Mouse (Mus musculus): ENCODE data around the gene Hsd3b6. TPM values are rescaled to one million over a fixed set of nuclear protein-coding genes. Genes with fewer than 3 reads are reported as not detected.
"Not testable (repeated sequence)": the region's sequence is repeated elsewhere in the genome, so short reads cannot be mapped to it uniquely, and the experiment has no call there.

Gene Hsd3b6
- polyA plus RNA-seq (2015; fragmentation: Nextera tagmentation; extraction: Ambion mirVana), result 0.76 and 1.2 TPM in 2 replicates

DNA sequence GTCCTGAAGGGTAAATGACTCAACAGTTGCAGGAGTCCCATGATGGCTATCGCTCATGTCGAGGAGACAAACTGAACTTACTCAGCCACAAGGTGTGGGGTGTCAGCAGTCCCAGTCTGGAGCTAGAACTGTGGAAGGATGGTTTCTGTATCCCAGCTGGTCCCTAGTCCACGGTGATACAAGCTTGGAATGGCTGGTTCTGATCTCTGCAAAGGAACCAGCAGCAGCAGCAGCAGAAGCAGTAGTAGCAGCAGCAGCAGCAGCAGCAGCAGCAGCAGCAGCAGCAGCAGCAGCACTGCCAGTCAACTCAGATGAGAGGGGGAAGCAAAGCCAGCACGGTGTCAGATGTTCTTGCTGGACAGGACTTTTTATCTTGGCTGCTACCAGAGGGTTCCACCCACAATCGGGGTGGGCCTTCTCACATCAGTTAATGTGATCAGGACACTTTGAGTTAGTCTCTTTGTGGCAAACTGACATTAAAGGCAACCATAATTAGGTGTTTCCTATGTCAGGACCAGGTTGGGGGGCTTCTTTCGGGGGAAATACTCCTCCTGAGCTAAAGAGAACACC lies at the start of gene Hsd3b6:
Gene Hsd3b6, minus strand, starts transcription at position 343 of the 570 bp plus-strand sequence.
- no peaks in the 10 kb centered on the region for H3K27me3 ChIP-seq
- no peak within 1 kb of the TSS for H3K27ac ChIP-seq (replicated peaks)
- WGBS, result 82% methylated on average over 6 of the region's 6 CpGs
- no peaks in the 10 kb centered on the region for H3K4me1 ChIP-seq (replicated peaks)
- no peak within 1 kb of the TSS for H3K4me3 ChIP-seq
- no peak within 1 kb of the TSS for H3K9ac ChIP-seq
- ATAC-seq (ENCODE audit: low FRiP score, low read depth), result no peak
- H3K9me3 ChIP-seq, result no peaks in the 10 kb centered on the region
- H3K36me3 ChIP-seq, result no peaks in the 10 kb centered on the region
- no peak within 1 kb of the TSS for H3K4me2 ChIP-seq

DNA sequence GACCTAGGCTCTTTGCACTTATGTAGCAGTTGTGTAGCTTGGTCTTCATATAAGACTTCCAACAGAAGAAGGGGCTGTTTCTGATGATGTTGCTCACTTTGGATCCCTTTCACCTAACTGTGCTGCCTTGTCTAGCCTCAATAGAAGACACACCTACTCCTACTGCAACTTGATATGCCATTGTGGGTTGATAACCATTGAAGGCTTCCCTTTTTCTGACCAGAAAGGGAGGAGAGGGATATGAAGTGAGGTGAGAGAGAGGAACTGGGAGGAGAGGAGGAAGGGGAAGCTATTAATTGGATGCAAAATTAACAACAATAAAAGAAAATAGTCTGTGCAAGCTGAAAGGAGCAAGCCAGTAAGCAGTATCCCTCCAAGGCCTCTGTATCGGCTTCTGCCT lies 48.6 kb upstream of the Hsd3b6 start:
- Histone ChIP-seq H3K4me3 (no peak overlapping the region), H3K9me3 (no peaks in the 10 kb centered on the region), H3K9ac (no peak overlapping the region), H3K4me1 (replicated peaks) (no peaks in the 10 kb centered on the region), H3K36me3 (no peaks in the 10 kb centered on the region), H3K4me2 (no peak overlapping the region), H3K27ac (replicated peaks) (no peak overlapping the region), H3K27me3 (no peaks in the 10 kb centered on the region)
- ATAC-seq (ENCODE audit: low FRiP score, low read depth), result no peak
- WGBS, result 96% methylated on average over 1 of the region's 1 CpGs

DNA sequence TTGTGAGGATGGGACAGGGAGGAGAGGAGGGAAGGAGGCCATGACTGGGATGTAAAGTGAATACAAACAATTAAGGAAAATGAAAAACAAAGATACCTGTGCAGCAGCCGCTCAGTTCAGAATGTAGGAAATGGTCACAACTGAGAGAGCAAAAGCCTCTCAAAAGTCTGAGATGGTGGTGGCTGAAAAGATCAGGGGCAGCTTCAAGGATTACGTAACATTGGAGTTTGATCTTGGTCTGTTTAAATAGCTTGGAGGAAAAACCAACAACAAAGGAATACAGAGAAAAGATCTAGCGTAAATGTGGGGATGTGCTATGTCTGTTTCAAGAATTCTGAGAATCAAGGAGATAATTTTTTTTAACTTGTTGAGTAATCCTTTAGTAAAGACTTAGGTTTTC lies 45.3 kb upstream of the Hsd3b6 start, which contains the start of gene Hsd3b1:
Gene Hsd3b1, minus strand, starts transcription at position 219 of the 400 bp plus-strand sequence.
- Histone ChIP-seq H3K27ac (replicated peaks) (no peak within 1 kb of the TSS), H3K27me3 (no peaks in the 10 kb centered on the region), H3K4me1 (replicated peaks) (no peaks in the 10 kb centered on the region), H3K9ac (no peak within 1 kb of the TSS), H3K9me3 (no peaks in the 10 kb centered on the region), H3K4me2 (no peak within 1 kb of the TSS), H3K4me3 (no peak within 1 kb of the TSS), H3K36me3 (no peaks in the 10 kb centered on the region)
- WGBS, result 92% methylated on average over 3 of the region's 3 CpGs
- ATAC-seq (ENCODE audit: low FRiP score, low read depth), result no peak

DNA sequence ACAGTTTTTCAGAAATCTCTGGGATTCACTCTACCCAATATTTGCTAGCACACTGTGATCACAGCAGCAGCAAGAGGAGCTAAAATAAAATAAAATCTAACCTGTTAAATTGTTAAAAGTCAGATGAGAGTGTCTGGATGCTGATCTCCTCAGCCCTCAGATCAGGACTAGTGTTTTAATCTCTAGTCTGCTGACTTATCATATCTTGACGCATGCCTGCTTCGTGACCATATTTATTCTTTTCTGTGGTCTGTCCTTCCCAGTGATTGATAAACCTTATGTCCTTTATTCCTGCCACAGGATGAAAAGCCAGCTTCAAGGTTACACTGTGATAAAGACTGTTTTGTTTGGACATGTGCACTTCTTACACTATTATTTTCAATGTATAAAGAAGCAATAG lies 43.8 kb upstream of the Hsd3b6 start:
- Histone ChIP-seq H3K4me3 (no peak overlapping the region), H3K36me3 (no peaks in the 10 kb centered on the region), H3K9ac (no peak overlapping the region), H3K9me3 (no peaks in the 10 kb centered on the region), H3K4me1 (replicated peaks) (no peaks in the 10 kb centered on the region), H3K27me3 (no peaks in the 10 kb centered on the region), H3K27ac (replicated peaks) (no peak overlapping the region), H3K4me2 (no peak overlapping the region)
- no peak for ATAC-seq (ENCODE audit: low FRiP score, low read depth)
- WGBS, result 91% methylated on average over 2 of the region's 2 CpGs

DNA sequence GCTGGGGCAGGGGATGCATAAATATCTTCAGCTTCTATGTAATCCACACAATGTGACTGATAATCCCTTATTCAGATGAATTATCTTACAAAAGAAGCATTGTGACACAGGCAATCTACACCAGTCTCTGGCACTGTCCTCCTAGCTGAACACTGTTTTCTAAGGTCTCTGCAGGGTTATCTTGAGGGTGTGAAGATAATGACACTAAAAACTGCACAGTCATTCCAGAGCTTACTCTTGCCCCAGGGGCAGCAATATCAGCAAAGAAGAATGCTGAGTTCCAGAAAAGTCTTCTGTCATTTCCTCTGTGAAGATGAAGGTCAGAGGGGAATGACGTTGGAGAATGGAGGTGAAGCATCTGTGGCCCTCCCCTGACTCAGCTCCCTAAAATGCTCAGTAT lies 42.6 kb upstream of the Hsd3b6 start:
- Histone ChIP-seq H3K4me1 (replicated peaks) (no peaks in the 10 kb centered on the region), H3K9me3 (no peaks in the 10 kb centered on the region), H3K36me3 (no peaks in the 10 kb centered on the region), H3K4me2 (no peak overlapping the region), H3K4me3 (no peak overlapping the region), H3K27me3 (no peaks in the 10 kb centered on the region), H3K9ac (no peak overlapping the region), H3K27ac (replicated peaks) (no peak overlapping the region)
- no peak for ATAC-seq (ENCODE audit: low FRiP score, low read depth)
- WGBS, result 74% methylated on average over 1 of the region's 1 CpGs

DNA sequence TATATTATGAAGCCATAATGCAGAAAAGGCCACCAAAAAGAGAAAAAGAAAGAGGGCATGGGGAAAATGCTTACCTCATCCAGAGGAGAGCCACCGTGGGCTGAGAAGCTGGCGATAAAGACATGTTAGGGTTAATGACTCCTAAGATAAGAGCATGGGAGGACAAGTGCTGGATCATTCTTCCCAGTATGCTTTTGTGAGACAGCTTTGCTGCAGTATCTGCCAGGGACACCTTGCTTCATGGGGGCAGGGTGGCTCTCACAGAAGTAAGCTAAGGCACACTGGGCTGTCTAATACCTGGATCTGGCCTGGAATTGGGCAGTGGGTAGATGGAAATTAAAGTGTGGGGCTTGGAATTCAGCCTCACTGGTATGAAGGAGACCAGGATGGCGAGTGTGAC lies 40.9 kb upstream of the Hsd3b6 start:
- Histone ChIP-seq H3K36me3 (no peaks in the 10 kb centered on the region), H3K9me3 (no peaks in the 10 kb centered on the region), H3K27ac (replicated peaks) (no peak overlapping the region), H3K4me3 (no peak overlapping the region), H3K4me1 (replicated peaks) (no peaks in the 10 kb centered on the region), H3K27me3 (no peaks in the 10 kb centered on the region), H3K9ac (no peak overlapping the region), H3K4me2 (no peak overlapping the region)
- 90% methylated on average over 3 of the region's 3 CpGs for WGBS
- ATAC-seq (ENCODE audit: low FRiP score, low read depth), result no peak

DNA sequence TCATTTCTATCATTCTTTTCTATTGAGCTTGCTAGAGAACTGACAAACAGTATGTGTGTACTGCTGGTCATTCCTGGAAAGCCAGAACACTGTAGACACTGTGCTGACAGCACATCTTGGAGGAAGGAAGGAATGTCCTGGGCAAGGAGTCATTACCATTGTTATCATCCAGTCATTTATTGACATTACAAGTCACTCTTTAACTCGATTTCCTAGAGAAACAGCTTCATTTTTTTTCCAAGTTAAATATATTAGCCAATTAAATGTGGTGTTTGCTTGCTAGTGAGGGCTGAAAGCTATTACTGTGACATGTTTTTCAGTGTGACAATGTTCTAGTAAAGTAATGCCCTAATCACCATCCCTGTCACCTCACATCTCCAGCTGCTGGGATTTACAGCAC lies 39.4 kb upstream of the Hsd3b6 start:
- H3K4me2 ChIP-seq, result no peak overlapping the region
- H3K27me3 ChIP-seq, result no peaks in the 10 kb centered on the region
- WGBS, result 45% methylated on average over 1 of the region's 1 CpGs
- H3K4me1 ChIP-seq (replicated peaks), result no peaks in the 10 kb centered on the region
- H3K4me3 ChIP-seq, result no peak overlapping the region
- H3K9ac ChIP-seq, result no peak overlapping the region
- no peaks in the 10 kb centered on the region for H3K9me3 ChIP-seq
- no peak for ATAC-seq (ENCODE audit: low FRiP score, low read depth)
- H3K36me3 ChIP-seq, result no peaks in the 10 kb centered on the region
- H3K27ac ChIP-seq (replicated peaks), result no peak overlapping the region

DNA sequence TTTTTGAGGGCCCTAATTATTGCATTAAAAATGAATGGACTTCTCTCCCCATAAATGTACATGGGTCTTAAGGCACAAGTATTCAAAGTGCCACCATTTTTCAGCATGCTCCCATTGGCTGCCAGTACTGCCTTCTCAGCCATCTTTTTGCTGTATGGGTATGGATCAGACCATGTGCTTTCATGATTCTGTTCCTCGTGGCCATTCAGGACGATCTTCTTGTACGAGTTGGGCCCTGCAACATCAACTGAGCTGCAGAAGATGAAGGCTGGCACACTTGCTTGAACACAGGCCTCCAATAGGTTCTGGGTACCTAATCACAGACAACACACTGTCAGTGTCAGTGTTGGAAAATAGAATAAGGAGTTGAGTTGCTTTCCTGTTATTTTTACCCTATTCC lies 38.8 kb upstream of the Hsd3b6 start:
- H3K4me3 ChIP-seq, result no peak overlapping the region
- no peaks in the 10 kb centered on the region for H3K27me3 ChIP-seq
- H3K4me1 ChIP-seq (replicated peaks), result no peaks in the 10 kb centered on the region
- no peak overlapping the region for H3K27ac ChIP-seq (replicated peaks)
- no peak overlapping the region for H3K4me2 ChIP-seq
- H3K36me3 ChIP-seq, result no peaks in the 10 kb centered on the region
- 92% methylated on average over 3 of the region's 3 CpGs for WGBS
- ATAC-seq (ENCODE audit: low FRiP score, low read depth), result no peak
- no peaks in the 10 kb centered on the region for H3K9me3 ChIP-seq
- no peak overlapping the region for H3K9ac ChIP-seq

DNA sequence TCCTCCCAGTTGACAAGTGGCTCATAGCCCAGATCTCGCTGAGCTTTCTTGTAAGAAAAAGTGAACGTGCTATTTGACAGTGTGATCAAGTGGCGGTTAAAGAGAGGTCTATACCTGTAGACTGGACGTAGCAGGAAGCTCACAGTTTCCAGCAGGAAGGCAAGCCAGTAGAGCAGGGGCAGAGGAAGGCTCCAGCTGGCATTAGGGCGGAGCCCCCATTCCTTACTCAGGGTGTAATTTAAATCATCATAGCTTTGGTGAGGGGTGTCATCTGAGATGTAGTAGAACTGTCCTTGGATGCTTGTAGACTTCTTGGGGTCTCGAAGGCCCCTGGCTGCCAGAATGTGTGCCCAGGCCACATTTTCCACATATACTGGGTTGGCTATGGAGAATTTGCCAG lies 38.4 kb upstream of the Hsd3b6 start:
- WGBS, result 91% methylated on average over 6 of the region's 6 CpGs
- Histone ChIP-seq H3K9ac (no peak overlapping the region), H3K27ac (replicated peaks) (no peak overlapping the region), H3K4me3 (no peak overlapping the region), H3K36me3 (no peaks in the 10 kb centered on the region), H3K27me3 (no peaks in the 10 kb centered on the region), H3K4me1 (replicated peaks) (no peaks in the 10 kb centered on the region), H3K4me2 (no peak overlapping the region), H3K9me3 (no peaks in the 10 kb centered on the region)
- ATAC-seq (ENCODE audit: low FRiP score, low read depth), result no peak

DNA sequence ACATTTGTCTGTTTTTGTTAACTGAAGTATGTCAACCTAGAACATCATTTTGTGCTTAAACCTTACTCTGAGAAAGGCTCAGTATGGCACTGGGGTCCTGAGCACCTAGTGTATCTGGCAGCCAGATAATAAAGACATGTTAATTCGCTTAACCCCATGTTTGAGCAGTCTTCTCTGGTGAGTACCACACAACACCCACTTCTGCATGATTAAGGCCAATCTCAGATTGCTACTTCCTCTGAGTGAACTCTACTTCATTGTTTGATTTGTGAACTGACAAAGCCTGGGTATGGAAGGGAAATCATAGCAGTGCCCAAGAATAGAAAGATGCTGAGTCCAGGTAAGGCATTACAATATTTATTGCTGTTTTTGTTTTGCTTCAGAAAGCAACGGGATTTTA lies 37.6 kb upstream of the Hsd3b6 start:
- Histone ChIP-seq H3K4me3 (no peak overlapping the region), H3K27ac (replicated peaks) (no peak overlapping the region), H3K4me1 (replicated peaks) (no peaks in the 10 kb centered on the region), H3K36me3 (no peaks in the 10 kb centered on the region), H3K27me3 (no peaks in the 10 kb centered on the region), H3K4me2 (no peak overlapping the region), H3K9ac (no peak overlapping the region), H3K9me3 (no peaks in the 10 kb centered on the region)
- WGBS, result 84% methylated on average over 2 of the region's 2 CpGs
- ATAC-seq (ENCODE audit: low FRiP score, low read depth), result no peak

DNA sequence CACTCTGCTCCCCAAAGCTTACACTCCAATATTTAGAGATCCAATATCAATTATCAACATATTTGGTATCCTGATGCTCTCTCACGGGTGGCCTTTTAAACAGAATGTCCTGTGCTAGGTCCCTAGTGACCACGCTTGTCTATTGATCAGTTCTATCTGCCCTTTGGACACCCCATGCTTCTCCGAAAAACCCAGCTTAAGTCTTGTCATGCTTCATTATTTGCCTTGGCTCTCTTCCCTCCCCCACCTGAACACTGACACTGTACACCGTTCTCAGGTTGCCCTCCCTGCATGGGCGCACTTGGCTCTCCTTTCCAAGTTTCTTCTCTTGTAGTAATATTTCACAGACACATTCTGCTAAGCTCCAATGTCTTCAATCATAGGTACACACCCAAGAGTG lies 36.0 kb upstream of the Hsd3b6 start:
- no peaks in the 10 kb centered on the region for H3K9me3 ChIP-seq
- no peak overlapping the region for H3K27ac ChIP-seq (replicated peaks)
- H3K4me3 ChIP-seq, result no peak overlapping the region
- no peak for ATAC-seq (ENCODE audit: low FRiP score, low read depth)
- 86% methylated on average over 5 of the region's 5 CpGs for WGBS
- no peak overlapping the region for H3K9ac ChIP-seq
- H3K4me1 ChIP-seq (replicated peaks), result no peaks in the 10 kb centered on the region
- no peak overlapping the region for H3K4me2 ChIP-seq
- no peaks in the 10 kb centered on the region for H3K36me3 ChIP-seq
- H3K27me3 ChIP-seq, result no peaks in the 10 kb centered on the region

DNA sequence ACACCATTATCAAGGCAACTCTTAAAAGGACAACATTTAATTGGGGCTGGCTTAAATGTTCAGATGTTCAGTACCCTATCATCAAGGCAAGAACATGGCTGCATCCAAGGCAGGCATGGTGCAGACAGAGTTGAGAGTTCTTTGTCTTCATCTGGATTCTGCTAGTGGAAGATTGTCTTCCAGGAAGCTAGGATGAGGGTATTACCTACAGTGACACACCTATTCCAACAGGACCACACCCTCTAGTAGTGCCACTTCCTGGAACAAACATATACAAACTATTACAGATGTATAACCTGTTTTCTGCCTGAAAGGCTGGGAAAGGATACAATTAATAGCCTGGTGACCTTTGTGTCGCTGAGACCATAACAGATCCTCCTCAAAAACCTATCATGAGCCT lies 34.7 kb upstream of the Hsd3b6 start:
- Histone ChIP-seq H3K4me1 (replicated peaks) (no peaks in the 10 kb centered on the region), H3K27me3 (no peaks in the 10 kb centered on the region), H3K9ac (no peak overlapping the region), H3K4me2 (no peak overlapping the region), H3K9me3 (no peaks in the 10 kb centered on the region), H3K36me3 (no peaks in the 10 kb centered on the region), H3K4me3 (no peak overlapping the region), H3K27ac (replicated peaks) (no peak overlapping the region)
- 91% methylated on average over 1 of the region's 1 CpGs for WGBS
- ATAC-seq (ENCODE audit: low FRiP score, low read depth), result no peak

DNA sequence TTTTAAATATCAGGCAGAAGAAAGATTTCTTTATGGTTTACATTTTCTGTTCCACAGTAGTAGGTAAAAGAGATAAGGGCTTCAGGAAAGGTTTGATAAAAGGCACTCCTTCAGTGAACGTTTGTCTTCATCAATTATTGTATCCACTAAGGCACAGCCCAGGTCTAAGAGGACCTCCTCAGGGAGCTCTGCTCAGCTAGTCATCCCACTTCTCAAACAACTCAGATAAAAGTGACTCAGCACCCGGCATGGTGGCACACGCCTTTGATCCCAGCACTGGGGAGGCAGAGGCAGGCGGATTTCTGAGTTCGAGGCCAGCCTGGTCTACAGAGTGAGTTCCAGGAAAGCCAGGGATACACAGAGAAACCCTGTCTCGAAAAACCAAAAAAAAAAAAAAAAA lies 1.6 kb downstream of the Hsd3b6 start:
- not testable (repeated sequence) for H3K27me3 ChIP-seq; ATAC-seq (ENCODE audit: low FRiP score, low read depth); H3K36me3 ChIP-seq; H3K27ac ChIP-seq (replicated peaks); H3K9ac ChIP-seq; H3K4me3 ChIP-seq; H3K4me1 ChIP-seq (replicated peaks); H3K4me2 ChIP-seq; H3K9me3 ChIP-seq
- 92% methylated on average over 6 of the region's 6 CpGs for WGBS
